Mouse (Mus musculus) mouse trophoblast stem cell (cell line): ENCODE results near the gene Sept11.

Experiments used
- in situ Hi-C, 2 experiments: fragments of 300-500 bp; cut with MseI, MboI; formaldehyde crosslinking; loops; 2 replicates in 1 of 2; 3 replicates in 1 of 2; pipeline ENCODE4 v1.15.1; 2025

The Sept11 gene

DNA sequence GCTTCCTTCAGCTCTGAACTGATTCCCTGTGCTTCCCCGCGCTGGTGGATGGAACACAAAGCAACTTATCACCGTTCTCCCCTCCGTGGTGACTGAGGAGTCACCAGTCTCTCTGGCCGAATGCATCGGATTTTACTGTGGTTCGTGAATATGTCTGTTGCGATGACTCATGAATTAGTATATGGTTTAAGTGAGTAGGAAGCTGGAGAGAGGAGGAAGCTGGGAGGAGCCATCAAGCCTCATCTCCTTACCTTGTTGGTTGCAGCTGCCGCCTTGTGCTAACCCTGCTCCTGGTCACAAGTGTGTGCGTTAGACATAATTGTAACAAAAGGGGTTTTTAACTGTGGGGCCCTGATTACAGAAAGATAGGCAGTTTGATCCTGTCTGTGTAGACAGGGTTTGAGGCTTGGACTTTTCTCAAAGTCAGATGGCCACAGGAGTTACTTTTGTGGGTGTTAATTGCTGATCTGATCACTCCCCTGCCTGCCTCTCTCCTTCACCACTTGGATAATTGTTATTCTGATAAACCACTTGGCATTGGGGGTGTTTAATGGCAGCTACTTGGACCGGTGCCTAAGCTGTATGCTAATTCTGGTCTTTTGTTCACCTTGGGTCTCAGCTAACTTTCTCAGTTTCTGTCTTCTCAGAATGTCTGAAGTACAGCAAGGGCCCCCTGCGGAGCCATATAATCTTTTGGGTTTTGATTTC lies 33.1 kb downstream of the Sept11 start:
- in situ Hi-C loops, result no loop called here

- in situ Hi-C loops, result no loop called here
Observed at GRCm38 (mm10) chr5:93126930-93127562, 33.8 kb downstream of the Sept11 start.

- in situ Hi-C loops, result no loop called here
Observed at GRCm38 (mm10) chr5:93127722-93128121, 34.5 kb downstream of the Sept11 start.

DNA sequence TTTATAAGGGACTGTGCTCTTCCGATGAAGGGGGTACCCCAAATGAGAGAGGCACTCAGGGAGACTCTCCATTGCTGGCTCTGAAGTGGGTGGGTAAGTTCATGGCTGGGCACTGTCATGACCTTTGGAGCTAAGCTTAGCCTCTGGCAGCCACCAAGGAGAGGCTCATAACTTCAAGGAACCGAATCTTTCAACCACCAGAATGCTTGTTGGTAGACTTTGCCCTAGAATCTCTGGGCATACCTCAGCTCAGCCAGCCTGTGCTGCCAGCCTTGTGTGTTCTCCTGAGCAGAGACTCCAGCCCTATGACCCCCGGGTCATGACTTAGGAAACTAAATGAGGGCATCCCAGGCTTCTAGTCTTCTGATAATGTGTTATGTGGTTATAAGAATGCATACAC lies 35.5 kb downstream of the Sept11 start:
- in situ Hi-C loops, result no loop called here

DNA sequence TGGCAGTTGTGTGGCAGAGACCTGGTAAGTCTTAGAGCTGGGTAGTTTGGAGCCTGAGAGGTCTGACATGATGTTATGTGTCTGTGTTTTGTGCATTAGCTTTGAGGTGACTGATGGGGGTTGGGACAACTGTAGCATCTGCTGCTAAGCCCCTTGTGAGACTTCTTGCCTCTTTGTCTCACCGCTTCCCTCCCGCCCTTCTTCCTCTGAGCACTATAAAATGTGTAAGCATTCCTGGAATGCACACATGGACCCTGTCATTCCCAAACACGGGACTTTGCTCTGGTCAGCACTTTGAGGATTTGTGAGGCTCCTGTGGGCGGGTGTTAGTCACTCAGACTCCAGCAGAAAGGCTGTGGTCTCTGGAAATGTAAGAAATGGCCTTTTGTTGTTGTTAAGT lies 36.7 kb downstream of the Sept11 start:
- in situ Hi-C loops, result no loop called here

GRCm38 (mm10) chr5:93131401-93131800 lies 38.2 kb downstream of the Sept11 start:
- in situ Hi-C loops, result no loop called here

DNA sequence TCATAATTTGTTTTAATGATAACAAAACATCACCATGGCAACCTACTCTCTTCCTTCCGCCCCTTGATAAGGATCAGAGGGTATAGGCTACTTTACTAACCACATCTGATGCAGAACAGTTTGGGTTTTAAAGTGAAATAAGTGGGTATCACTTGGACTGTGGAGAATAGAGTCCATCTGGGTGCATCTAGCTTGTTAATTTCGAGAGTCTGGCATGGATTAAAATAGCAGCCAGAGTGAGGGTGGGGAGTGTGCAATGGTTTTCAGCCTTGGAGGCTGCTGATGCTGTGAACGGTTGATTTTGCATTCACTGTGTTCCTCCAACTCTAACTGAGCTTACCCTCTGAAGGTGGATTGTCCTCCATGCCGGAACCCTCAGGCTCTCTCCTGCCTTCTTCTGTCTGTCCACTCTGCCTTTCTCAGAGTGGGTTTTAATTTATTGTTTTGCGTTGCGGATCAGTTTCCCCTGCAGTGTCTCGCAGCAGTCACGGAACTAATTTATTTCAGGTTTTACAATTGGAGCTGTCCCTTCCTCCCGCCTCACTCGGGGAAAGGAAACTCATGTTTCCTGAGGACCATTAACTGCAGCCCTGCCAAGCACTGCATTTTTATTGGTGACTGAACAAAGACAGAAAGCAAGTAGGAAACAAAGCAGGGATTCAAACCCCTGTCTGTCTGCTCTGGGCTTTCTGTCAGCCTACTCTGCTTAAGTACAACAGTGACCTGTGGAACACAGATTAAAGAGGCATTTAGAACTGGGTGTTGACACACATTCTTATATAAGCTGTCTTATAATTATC lies 40.4 kb downstream of the Sept11 start:
- in situ Hi-C loops, result no loop called here

GRCm38 (mm10) chr5:93135368-93136107 lies 42.3 kb downstream of the Sept11 start:
- in situ Hi-C loops, result no loop called here

- in situ Hi-C loops, result no loop called here
Observed at GRCm38 (mm10) chr5:93136956-93137586, 43.8 kb downstream of the Sept11 start.

GRCm38 (mm10) chr5:93139350-93139749 lies 46.1 kb downstream of the Sept11 start:
- in situ Hi-C loops, result no loop called here

GRCm38 (mm10) chr5:93140747-93141146 lies 47.5 kb downstream of the Sept11 start:
- in situ Hi-C loops, result no loop called here

- in situ Hi-C loops, result no loop called here
Observed at GRCm38 (mm10) chr5:93143360-93144091, 50.3 kb downstream of the Sept11 start.

- in situ Hi-C loops, result no loop called here
Observed at GRCm38 (mm10) chr5:93144874-93145273, 51.6 kb downstream of the Sept11 start.

DNA sequence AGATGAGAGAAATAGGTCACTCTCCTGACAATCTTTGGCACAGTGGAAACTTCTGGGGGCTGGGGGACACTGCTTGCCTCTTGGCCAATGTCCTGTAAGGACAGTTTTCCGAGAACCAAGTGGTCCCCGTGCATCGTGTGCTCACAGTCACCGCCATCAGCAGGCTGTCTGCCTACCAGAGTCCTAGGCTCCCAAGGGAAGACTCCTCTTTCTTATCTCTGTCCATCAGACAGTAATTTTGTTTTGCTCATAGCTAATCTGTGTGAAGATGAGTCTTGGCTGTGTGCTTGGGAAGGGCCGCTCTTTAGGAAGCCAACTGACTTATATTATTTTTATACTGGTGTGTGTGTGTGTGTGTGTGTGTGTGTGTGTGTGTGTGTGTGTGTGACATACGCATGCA lies 52.3 kb downstream of the Sept11 start:
- in situ Hi-C loops, result no loop called here

- in situ Hi-C loops, result loop anchor here in 1 of 2 experiments (25.0 kb wide), 1 partner anchor 88 kb away; no protein-coding TSS in a partner anchor
Observed at GRCm38 (mm10) chr5:93149969-93150777, 56.9 kb downstream of the Sept11 start.

DNA sequence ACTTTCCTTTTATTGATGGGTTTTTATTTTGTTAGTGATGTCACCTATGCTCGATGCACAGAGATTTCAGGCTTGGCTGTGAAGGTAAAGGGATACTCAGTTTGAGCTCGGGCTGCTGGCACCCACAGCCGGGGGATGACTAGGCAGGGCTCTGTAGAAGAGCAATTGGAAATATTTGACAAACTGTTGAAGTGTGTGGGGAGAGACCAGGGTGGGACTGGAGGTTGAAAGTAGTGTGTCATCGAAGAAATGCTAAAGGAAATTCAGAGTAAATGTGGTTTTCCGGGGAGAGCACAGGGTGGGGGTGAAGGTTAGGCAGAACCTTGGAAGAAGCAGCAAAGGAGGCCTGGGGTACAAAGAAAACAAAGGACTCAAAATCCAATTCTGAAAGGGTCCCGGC lies 58.7 kb downstream of the Sept11 start:
- in situ Hi-C loops, result loop anchor here in 1 of 2 experiments (25.0 kb wide), 1 partner anchor 90 kb away; no protein-coding TSS in a partner anchor

- in situ Hi-C loops, result loop anchor here in 1 of 2 experiments (25.0 kb wide), 1 partner anchor 90 kb away; no protein-coding TSS in a partner anchor
Observed at GRCm38 (mm10) chr5:93152451-93152850, 59.2 kb downstream of the Sept11 start.

DNA sequence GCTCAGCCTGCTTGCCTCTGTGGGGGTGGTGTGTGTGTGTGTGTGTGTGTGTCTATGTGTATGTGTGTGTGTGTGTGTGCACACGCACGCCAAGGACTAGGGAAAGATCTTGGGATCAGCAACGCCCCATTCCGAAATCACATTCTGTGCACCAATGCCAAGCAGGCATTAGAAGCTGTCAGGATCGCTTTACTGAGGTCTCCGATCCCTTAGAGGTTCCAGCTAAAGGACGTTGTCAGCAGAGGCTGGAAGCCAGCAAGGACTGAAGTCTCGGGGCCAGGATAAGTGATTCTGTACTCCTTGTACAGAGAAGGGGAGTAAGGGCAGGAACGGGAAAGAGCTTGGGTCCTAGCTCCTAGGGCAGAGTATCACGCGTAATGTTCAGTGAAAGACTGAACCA lies 61.2 kb downstream of the Sept11 start:
- in situ Hi-C loops, result loop anchor here in 1 of 2 experiments (25.0 kb wide), 1 partner anchor 92 kb away; no protein-coding TSS in a partner anchor

DNA sequence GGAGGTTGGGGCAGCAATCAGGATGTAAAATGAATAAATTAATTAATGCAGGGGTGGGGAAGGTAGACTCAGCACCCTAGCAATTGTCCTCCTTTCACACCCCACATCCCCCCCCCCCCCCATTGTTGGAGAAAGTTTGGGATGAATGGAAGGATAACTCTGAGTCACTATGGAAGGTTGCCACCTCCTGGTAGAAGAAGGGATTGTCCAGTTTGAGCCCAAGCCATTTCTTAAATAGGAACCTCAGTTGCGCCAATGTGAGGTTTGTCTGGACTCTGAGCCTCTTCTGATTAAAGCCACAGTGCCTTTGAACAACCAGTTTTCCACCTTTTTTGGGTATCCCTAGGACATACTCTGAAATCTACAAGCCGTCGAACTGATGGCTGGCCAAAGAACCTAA lies 70.3 kb downstream of the Sept11 start:
- in situ Hi-C loops, result loop anchor here (5.0 to 25.0 kb wide), 3 partner anchors 101 to 179 kb away; no protein-coding TSS in a partner anchor
